In genomic region chr16:34456314-34456713, GRCm38 (mm10) we compare ENCODE assay signal across 9 mouse cellular contexts.
DNase-seq lines count a peak whose midpoint lies in the region; ATAC-seq lines count a peak whose summit lies in the region.
"Had no signal": no experiment of that assay in that cellular context is flagged by ENCODE, and none has a peak within 500 bp of the region (broad histone marks: within the 10 kb centered on the region; RNA-seq: fewer than 3 reads in every experiment).

No protein-coding gene starts in this region.

- no peak overlapping the region for H3K27ac ChIP-seq in limb, embryonic 13.5 days
- no peak overlapping the region for H3K27ac ChIP-seq in limb, embryonic 10.5 days
- H3K27ac ChIP-seq in heart, embryonic 13.5 days (replicated peaks) = peak overlapping the region; percentile 93
- peak overlapping the region; percentile 38; the same call in 1 of the 2 replicates for H3K27ac ChIP-seq in midbrain, embryonic 16.5 days (ENCODE audit: low read length)
- H3K27ac ChIP-seq: embryonic facial prominence, embryonic 13.5 days had no signal

- no peak overlapping the region for H3K4me2 ChIP-seq in limb, embryonic 13.5 days (replicated peaks)
- H3K4me2 ChIP-seq in heart, embryonic 13.5 days = peak overlapping the region; percentile 36
- no peak overlapping the region for H3K4me2 ChIP-seq in midbrain, embryonic 16.5 days (ENCODE audit: low read length)
- H3K4me2 ChIP-seq: embryonic facial prominence, embryonic 13.5 days had no signal

- no peaks in the 10 kb centered on the region for H3K36me3 ChIP-seq in limb, embryonic 13.5 days
- no peaks in the 10 kb centered on the region for H3K36me3 ChIP-seq in limb, embryonic 10.5 days
- no peaks in the 10 kb centered on the region for H3K36me3 ChIP-seq in heart, embryonic 13.5 days
- no peaks in the 10 kb centered on the region for H3K36me3 ChIP-seq in midbrain, embryonic 16.5 days (ENCODE audit: control insufficient read depth, insufficient read depth, low read length)
- H3K36me3 ChIP-seq: embryonic facial prominence, embryonic 13.5 days had no signal

- no peak overlapping the region for H3K4me3 ChIP-seq in limb, embryonic 13.5 days
- no peak overlapping the region for H3K4me3 ChIP-seq in limb, embryonic 10.5 days
- no peak overlapping the region for H3K4me3 ChIP-seq in heart, embryonic 13.5 days
- H3K4me3 ChIP-seq in midbrain, embryonic 16.5 days (ENCODE audit: low read depth, low read length) = no peak overlapping the region
- H3K4me3 ChIP-seq: embryonic facial prominence, embryonic 13.5 days had no signal

- no peaks in the 10 kb centered on the region for H3K9me3 ChIP-seq in limb, embryonic 13.5 days
- no peaks in the 10 kb centered on the region for H3K9me3 ChIP-seq in limb, embryonic 10.5 days (replicated peaks)
- H3K9me3 ChIP-seq in heart, embryonic 13.5 days = no peaks in the 10 kb centered on the region
- H3K9me3 ChIP-seq in midbrain, embryonic 16.5 days (replicated peaks; ENCODE audit: control insufficient read depth, low read length, poor library complexity, severe bottlenecking) = no peaks in the 10 kb centered on the region
- H3K9me3 ChIP-seq: embryonic facial prominence, embryonic 13.5 days had no signal

- peak; percentile 59; the same call in 1 of the 2 replicates for ATAC-seq in limb, embryonic 13.5 days (ENCODE audit: low FRiP score, low read depth)
- peak; percentile 64; the same call in 1 of the 2 replicates for ATAC-seq in heart, embryonic 13.5 days (ENCODE audit: extremely low read depth, insufficient number of reproducible peaks, low FRiP score, low TSS enrichment)
- ATAC-seq in midbrain, embryonic 16.5 days = peak; percentile 48; the same call in 1 of the 2 replicates
- ATAC-seq in activated CD4-positive, CD25-positive, alpha-beta regulatory T cell, adult 4 months = no peak

- H3K9ac ChIP-seq in limb, embryonic 13.5 days = no peak overlapping the region
- no peak overlapping the region for H3K9ac ChIP-seq in heart, embryonic 13.5 days
- no peak overlapping the region for H3K9ac ChIP-seq in midbrain, embryonic 16.5 days (ENCODE audit: low read depth, low read length)
- H3K9ac ChIP-seq: embryonic facial prominence, embryonic 13.5 days had no signal

- WGBS in limb, embryonic 13.5 days = 38% methylated on average over 7 of the region's 7 CpGs
- 43% methylated on average over 7 of the region's 7 CpGs for WGBS in limb, embryonic 10.5 days
- 23% methylated on average over 7 of the region's 7 CpGs for WGBS in heart, embryonic 13.5 days
- WGBS in midbrain, embryonic 16.5 days = 46% methylated on average over 7 of the region's 7 CpGs

- DNase-seq in limb, embryonic 10.5 days (ENCODE audit: low spot score) = no peak
- DNase-seq in adrenal gland, postnatal 36 days = peak; percentile 80
- no peak for DNase-seq in spleen, postnatal 14 days (ENCODE audit: low spot score in 2 of 2)
- DNase-seq in thymus, postnatal 0 days (ENCODE audit: low spot score) = no peak

- H3K27me3 ChIP-seq in limb, embryonic 13.5 days = no peaks in the 10 kb centered on the region
- H3K27me3 ChIP-seq in limb, embryonic 10.5 days (ENCODE audit: low read depth, poor library complexity, severe bottlenecking) = no peaks in the 10 kb centered on the region
- no peaks in the 10 kb centered on the region for H3K27me3 ChIP-seq in heart, embryonic 13.5 days (replicated peaks)
- H3K27me3 ChIP-seq in midbrain, embryonic 16.5 days (ENCODE audit: control insufficient read depth, insufficient read depth, low read depth, low read length) = no peaks in the 10 kb centered on the region
- H3K27me3 ChIP-seq: embryonic facial prominence, embryonic 13.5 days had no signal

- H3K4me1 ChIP-seq in limb, embryonic 13.5 days = peaks cover 28% of the 10 kb centered on the region
- H3K4me1 ChIP-seq in limb, embryonic 10.5 days = peaks cover 25% of the 10 kb centered on the region
- peaks cover 54% of the 10 kb centered on the region for H3K4me1 ChIP-seq in heart, embryonic 13.5 days
- H3K4me1 ChIP-seq in midbrain, embryonic 16.5 days (ENCODE audit: control insufficient read depth, insufficient read depth, low read length) = peaks cover 16% of the 10 kb centered on the region

Comparison
In these comparisons a context has a peak if more than half of its experiments do, and no peak if none do; other contexts are left out.
1. H3K27ac ChIP-seq: peak in heart, embryonic 13.5 days (single experiment) and midbrain, embryonic 16.5 days (single experiment); none in limb, embryonic 13.5 days (single experiment) and limb, embryonic 10.5 days (single experiment).
2. DNase-seq: peak in adrenal gland, postnatal 36 days (2 of 2); none in limb, embryonic 10.5 days (single experiment), spleen, postnatal 14 days (0 of 2) and thymus, postnatal 0 days (single experiment).